Mouse (Mus musculus) adrenal gland, adult (tissue): ENCODE data around the gene Flt1.

Experiments
- DNase-seq, 2 experiments: peaks; one replicate each; pipeline ENCODE4 v3.0.0; 2022 to 2023; ENCODE audit warnings: low spot score in 1 of 2; ENCODE audit not compliant: inconsistent age in 2 of 2

Gene Flt1

DNA sequence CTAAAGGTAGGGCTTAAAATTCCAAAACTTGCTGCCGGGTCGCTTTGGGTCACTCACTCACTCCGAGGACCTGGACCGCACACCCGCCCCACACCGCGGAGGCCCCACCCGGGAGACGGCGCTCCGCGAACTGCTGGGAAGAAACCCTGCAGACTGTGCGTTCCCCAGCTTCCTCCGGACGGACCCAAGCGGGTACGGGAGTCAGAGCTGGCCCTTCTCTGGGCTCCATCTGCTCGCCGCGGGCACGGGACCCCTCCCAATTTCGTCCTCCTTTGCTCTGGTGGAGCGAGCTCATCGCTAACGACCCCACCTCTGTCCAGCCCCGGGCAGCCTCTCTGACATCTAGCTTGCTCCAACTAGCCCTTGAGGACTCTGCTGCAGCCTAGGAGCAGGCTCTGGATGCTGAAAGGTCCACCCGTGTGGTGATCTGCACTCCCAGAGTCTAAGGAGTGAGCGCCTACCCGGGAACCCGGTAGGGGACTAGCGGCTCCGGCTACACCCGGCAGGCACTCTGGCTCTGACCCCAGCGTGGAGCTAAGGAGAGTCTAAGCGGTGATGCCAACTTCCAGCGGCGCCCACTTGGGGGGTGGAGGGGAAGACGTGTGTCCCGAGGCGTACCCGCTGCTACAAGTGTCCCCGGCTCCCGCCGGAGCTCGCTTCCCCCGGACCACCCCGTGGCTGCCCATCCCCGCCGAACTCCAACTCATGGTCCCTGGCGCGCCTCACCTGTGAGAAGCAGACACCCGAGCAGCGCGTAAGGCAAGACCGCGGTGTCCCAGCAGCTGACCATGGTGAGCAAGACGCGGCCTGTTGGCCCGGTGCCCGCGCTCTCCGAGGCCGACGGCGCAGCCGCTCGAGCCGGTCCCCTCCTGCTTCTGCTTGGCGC lies 623 bp downstream of the Flt1 start:
- peak; percentile 44 to 71 for DNase-seq

DNA sequence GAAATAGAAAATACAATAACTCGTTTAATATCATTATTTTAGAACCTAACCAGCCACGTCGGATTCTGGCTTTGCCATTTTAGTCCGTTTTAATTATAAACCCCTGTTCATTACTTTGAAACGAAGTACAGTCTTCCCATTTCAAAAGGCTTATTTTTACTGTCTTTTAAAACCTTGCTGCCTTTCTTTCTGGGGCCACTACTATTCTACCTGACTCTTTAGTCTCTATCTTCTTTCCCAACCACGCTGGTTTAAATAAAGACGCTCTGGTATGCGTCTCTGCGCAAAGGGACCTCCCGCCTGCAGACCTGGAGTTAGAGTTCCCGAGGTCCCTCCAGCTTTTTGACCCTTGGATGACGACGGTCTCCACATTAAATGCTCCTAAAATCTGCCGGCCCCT lies 1.4 kb downstream of the Flt1 start:
- DNase-seq: no peak

DNA sequence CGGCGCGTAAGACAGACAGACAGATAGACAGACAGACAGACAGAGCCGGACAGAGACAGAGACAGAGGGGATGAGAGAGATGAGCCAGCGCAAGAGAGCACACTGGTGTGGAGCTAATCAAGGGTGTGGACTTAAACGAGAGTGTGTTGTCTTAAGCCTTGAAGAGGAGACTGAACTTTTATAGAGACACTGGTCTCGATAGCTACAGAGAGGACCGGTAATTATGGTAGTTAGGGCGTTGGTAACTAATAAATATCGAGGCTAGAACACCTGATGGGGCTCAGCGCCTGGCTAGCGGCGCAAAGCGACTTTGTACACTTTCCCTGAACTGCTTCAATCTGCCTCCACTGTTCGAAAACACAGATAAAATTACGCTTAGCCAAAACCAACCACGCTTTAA lies 2.0 kb downstream of the Flt1 start:
- DNase-seq: no peak

DNA sequence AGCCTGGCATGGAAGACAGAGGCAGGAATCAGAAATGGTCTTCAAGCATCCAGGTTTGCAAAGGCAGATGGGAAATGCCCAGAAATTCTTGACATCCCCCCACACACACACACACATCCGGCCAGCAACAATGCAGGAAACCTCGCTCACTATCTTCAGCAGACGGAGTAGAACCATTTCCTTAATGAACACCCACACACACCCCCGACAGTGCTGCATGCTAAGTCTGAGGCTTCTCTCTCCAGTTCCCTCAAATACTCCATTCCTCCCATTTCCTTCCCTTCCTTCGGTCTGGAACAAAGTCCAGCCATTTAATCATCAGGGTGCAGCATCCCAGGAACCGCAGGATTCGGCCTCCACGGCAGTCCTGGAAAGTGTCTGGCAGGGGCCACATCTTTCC lies 4.4 kb downstream of the Flt1 start:
- DNase-seq: peak; percentile 23 to 46

DNA sequence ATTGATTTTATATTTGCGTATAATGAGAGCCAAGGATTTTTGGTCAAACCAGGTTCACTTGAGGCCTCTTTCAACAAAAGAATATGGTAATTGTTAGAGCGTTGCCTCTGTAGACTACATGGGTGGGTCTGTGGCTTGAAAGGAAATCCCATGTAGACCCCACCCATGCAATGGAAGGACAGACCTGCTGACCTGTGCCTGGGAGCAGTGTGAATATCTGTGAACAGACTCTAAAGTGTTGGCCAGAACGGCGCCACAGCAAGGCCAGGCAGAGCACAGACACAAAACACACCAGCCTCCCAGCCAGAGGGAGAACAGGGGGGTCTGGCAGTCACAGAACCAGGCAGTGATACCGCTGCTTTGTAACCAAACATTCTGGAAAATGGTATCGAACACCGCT lies 7.5 kb downstream of the Flt1 start:
- no peak for DNase-seq

DNA sequence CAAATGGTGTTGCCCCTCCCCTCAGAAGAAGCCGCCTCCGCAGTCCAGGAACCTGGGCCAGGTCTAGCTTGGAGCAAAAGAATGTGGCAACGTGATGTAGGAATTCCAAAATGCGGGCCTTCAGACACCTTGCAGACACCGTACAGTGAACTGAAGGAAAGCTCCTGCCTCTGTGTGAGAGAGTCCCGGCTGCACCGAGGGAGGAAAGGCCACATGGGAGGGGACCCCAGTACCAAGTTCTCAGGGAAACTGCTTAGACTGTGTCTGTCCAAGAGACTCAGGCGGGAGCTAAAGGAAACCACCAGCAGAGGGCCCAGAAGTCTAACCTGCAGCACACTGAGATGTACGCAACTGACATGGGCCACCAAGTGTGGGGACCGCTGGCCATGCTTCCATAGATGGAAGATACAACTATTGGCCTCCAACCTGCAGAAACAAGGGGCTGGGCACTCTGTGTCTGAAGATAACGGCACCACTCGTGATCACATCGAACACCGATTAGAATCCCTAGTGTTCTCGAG lies 9.1 kb downstream of the Flt1 start:
- DNase-seq: no peak

DNA sequence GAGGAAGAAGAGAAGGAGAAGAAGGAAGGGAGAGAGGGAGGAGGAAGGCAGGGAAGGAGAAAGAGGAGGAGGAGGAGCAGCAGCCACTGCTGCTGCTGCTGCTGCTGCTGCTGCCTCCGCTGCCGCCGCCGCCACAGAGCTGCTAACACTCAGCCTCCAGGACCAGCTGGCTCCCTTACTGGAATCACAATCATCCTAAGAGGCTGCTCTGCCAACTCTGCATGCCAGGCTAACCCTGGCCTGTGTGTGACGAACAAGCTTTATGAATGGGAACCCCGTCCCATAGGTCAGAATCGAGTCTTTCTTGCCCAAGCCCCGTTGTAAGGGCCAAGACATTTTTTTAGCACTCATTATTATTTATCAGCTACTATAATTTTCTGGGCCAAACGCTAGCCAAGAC lies 9.5 kb downstream of the Flt1 start:
- no peak for DNase-seq

DNA sequence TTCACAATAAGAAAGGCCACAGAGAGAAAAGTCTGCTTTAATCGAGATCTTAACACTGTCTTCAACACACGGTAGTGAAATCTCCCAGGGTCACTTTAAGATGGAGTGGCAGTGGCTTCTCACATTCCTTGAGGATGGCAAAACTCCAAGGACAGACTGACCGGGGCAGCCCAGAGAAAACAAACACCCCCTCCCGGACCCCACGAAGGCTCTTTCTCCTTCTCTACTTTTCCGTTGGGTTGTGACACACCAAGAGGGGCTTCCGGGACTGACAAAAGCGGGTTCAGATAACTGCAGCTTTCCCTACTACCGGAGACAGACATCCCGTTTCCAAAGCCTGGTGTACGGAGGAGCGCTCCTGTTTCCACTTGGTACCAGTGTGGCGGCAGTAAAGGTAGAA lies 10.4 kb downstream of the Flt1 start:
- DNase-seq: peak; percentile 8 to 38

DNA sequence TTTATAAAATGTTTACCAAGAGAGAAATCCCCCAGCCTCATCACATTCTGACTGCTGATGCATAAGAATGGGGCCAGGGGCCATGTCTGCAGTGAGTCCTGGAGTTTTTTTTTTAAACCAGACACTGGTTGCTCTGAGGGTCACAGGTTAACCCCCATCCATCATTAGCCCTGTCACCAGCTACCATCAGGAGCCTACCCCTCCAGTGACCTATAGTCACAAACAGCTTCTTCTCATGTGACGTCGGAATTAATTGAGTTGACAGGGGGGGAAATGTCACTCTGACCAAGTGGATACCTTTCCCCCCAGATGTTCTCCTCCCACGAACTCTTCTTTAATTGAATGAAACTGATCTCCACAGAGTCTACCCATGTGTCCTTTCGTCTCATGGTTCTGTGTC lies 17.3 kb downstream of the Flt1 start:
- no peak for DNase-seq

DNA sequence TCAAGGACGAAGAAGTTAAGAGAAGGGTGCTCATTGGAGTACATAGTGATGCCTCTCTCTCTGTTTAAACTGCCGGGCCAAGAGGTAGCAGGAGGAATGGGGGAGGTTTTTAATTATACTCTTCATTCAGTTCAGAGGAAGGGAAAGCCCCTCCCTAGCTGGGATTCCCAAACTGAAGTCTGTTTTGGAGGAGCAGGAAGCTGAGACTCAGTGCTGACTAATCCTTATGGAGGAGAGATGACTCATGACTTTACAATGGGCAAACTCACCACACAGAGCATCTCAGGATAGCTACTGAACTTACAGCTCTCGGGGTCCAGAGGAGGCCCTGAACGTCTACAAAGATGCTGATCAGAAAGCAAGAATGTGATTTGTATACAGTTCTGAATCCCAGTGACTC lies 18.3 kb downstream of the Flt1 start:
- DNase-seq: no peak

DNA sequence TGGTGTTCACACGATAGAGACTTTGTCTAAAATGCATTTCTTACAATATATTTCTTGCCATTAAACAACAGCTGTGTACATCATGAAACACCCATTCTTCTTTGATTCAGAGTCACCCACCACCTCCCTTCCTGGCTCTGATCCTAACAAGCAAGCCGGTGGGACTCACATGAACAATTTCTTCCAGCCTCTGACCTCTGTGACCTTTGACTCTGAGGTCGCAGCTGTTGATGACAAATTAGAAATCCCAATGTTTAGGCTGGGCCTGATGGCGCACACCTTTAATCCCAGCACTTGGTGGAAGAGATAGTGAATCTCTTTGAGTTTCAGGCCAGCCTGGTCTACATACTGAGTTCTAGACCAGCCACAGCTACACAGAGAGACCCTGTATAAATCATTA lies 20.9 kb downstream of the Flt1 start:
- no peak for DNase-seq

DNA sequence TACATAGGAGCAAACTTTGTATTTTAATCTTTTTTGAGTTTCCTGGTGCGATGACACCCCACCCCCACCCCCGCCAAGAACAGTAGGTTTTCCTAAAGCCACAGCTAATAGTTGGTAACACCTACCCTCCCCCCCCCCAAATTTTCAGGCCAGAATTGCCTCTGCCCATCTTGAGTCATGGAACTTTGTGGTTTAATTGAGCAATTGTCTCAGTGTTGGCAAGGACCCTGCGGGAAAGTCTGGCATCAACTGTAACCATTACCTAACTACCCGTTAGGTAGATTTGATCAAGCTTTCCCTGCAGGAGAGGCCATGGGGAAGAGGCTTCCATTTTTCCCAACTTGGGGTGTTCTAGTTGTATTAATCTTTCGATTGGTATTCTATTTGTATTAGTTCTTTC lies 23.4 kb downstream of the Flt1 start:
- no peak for DNase-seq

DNA sequence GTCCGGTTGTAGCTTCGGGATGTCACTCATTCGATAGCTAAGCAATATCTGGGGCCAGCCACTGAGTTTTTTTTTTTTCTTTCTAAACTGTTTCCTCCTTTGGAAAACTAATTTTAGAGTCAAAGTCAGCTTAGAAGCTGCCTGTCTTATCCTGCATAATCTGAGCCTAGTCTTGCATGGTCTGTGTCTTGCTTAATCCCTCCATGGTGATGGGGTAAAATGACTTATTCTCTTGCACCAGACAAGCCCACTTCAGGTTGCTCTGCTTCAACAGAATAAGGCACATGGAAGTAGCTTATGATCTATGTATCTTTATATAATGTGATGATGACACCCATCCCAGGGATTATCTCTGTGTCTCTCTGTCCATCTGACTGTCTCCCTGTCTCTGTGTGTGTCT lies 24.8 kb downstream of the Flt1 start:
- no peak for DNase-seq

DNA sequence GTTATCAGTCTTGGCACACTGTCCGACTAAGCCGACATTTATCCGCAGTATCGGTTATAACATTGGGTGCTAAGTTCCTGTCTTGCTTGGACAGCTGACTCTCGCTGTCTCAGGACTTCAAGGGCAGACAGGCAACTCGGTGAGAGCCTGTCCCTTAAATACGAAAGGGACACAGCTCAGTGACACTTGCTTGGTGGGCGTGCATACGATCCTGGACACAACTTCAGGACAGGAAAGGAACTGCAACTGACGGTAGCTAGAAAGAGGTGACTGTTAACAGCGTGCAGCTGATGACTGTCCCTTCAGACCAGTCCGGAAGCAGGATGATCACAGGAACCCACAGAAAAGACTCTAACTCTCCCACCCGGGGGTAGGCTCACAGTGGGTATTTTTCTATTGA lies 27.8 kb downstream of the Flt1 start:
- no peak for DNase-seq

DNA sequence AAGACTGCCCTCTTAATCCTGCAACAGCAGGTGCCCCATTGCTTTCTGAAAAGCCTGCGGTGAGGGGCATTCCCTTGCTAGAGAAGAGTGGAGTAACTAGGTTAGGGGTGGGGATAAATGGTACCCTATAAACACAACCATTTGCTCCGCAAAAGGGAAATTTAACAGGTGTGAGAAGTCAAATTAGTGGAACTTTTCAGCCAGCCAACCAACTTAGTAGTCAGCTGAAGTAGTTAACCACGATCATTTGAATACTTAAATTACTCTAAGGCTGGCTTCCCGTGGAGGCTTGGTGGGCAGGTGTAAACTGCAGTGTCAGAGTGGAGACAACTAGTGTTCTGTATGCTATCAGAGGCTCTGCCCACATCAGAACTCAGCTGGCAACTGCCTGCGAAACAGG lies 28.6 kb downstream of the Flt1 start:
- no peak for DNase-seq

DNA sequence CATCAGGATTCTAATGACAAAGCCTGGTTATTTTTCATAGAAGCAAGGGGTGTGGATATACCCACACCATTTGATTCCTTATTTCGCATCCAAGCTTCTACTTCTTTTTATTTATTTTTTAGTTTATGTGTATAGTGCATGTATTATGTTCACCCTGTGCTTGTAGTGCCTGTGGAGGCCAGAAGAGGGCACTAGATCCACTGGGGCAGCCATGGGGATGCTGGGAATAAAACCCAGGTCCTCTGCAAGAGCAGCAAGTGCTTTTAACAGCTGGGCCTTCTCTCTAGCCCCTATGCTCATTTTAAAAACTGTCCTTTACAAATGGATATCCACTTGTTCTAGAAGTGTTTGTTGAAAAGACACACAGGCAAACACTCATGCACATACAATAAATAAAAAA lies 33.2 kb downstream of the Flt1 start:
- DNase-seq: no peak

DNA sequence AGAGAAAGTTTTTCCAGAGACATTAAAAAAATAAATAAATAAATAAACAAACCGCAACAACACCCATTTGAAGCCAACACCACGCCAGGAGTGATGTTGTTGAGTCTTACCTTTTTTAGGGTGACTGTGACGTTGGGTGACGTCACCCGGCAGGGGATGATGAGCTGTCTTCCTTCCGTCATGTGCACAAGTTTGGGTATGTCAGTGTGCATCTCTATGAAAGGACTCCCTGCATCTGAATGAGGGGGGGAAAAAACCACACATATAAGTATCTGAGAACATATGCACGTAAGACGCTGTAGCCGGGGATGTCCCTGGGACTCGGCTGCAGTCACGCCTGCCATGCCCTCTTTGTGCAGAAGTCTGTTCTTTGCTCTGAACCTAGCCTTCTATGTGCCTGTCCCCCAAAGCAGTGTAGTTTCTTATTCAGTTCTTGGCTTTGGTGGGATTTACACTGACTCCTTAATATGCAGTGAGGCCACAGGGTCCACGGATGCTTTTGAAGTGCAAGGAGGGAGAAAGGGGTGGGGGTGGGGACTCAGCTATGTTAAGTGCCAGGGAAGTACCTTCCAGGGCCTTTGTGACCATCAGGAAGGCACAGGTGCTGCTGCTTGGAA lies 42.0 kb downstream of the Flt1 start:
- no peak for DNase-seq

DNA sequence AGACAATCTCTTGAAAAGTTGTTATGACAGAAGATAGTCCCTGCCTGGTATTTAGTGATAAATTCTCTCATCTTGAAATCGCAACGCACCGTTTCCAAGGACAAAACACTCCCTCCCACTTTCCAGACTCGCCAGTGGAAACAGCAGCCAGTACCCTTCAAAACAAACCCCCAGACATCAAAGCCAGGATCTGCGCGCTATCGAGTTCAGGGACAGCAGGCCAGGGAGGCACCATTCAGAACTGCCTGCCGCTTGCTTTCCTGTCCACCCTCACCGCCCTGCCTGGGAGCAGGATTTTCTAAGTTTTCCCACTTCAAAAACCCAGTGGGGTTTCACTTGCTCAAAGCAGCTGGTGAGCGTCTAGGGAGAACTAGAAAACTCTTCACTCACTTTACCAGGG lies 44.6 kb downstream of the Flt1 start:
- peak; percentile 59 to 81 for DNase-seq

DNA sequence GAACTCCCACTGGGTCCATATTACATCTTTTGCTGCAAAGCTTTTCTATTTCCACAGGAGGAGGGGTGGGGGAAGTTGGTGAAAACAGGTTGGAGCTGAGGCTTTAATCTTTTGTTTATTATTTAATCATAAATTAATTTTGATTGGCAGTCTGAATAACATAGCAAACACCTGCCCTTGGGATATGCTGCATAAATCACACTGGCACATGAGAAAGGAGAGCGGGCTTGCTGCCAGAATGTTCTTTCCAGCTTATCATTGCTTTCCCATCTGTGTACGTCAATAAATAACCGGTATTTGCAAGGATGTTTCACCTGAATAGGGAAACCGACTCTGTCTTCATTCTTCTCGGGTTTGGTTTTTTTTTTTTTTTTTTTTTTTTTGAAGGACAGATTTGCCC lies 45.1 kb downstream of the Flt1 start:
- DNase-seq: peak in 1 of 2 experiments; percentile 33

DNA sequence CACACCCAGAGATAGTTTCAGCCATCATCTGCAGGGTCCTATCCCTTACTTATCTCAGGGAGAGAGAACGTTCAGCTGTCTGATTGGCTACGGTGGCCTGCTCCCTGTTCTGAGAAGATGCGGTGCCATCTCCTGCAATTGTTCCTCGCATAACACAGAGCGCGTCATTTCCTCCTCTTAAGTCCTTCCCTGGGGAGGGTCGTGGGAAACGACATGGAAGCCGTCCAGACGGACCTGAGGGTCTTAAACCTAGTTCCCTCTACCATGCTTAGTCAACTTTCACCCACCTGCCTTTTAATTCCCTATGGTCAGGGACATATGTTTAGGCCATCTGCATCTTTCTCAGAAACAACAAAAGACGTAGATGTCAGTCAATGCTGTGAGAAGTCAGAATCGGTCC lies 46.5 kb downstream of the Flt1 start:
- DNase-seq: no peak

DNA sequence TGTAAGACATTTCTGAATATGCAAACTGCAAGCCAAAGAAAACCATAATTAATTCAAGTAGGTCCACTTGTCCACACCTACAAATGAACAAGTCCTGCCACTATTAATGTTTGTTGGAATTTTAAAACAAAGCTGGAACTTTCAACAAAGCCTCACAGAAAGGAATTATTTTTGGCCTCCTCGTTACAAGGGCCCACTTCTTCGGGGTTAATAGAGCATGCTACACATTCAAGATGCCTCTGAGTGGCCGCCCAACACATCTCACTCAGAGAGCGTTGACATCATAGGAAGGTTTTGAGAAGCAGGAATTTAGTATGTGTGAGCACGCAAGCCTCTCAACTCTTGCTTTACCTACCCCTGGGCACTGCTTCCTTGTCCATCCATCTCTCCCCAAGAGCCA lies 50.0 kb downstream of the Flt1 start:
- no peak for DNase-seq

DNA sequence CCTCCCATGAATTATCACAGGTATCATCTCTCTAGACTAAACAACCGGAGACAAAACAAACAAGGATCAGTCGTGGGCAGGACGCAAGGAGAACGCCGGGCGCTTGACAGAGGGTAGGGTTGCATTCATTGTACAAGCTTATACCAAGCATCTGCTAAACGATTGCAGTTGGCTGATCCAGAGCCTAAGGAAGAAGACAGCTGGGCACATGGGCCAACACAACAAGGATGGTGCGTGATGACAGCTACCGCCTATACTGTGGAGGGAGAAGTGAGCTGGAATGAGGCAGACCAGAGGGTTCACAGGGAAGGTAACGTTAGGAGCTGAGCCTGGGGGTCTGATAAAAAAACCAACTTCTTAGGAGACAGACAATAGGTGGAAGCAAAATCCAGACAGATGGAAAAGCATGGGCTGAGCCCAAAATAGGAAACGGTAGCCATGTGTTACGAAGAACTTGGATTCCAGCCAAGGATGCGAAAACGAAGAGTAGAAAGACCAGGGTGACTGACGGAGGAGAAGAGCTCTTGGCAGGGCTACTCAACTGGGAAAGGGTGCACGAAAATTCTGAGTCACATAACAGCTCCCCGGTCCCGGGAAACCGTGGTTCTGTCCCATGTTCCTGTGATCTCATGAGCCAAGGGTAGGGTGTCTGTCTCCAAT lies 53.9 kb downstream of the Flt1 start:
- peak in 1 of 2 experiments; percentile 33 for DNase-seq
